Mouse (Mus musculus): Measurements from ENCODE around the gene Synrg. TPM values are rescaled to one million over a fixed set of nuclear protein-coding genes. Genes with fewer than 3 reads are reported as not detected.
A peak's percentile ranks its signal among the peaks of the same experiment; 100 is the strongest.

The Synrg gene
- polyA plus RNA-seq, 1 experiment from 2014 or later, result 30.9 TPM

- Histone ChIP-seq H3K27ac (no peak overlapping the region), H3K9ac (peak overlapping the region; percentile 47; the same call in 1 of the 2 replicates), H3K9me3 (no peaks in the 10 kb centered on the region), H3K4me2 (peak overlapping the region; percentile 56; the same call in 1 of the 2 replicates), H3K4me3 (no peak overlapping the region), H3K4me1 (replicated peaks) (peaks cover 35% of the 10 kb centered on the region), H3K27me3 (no peaks in the 10 kb centered on the region), H3K36me3 (peaks cover 29% of the 10 kb centered on the region)
- 61% methylated on average over 8 of the region's 8 CpGs for whole genome bisulfite sequencing
- ATAC-seq (ENCODE audit: low FRiP score), result no peak
Measured at GRCm38 (mm10) chr11:83967436-83968204, 3.4 kb downstream of the Synrg start.

- H3K4me2 ChIP-seq, result no peak overlapping the region
- H3K4me3 ChIP-seq, result no peak overlapping the region
- no peak for ATAC-seq (ENCODE audit: low FRiP score)
- peaks cover 35% of the 10 kb centered on the region for H3K4me1 ChIP-seq (replicated peaks)
- H3K27me3 ChIP-seq, result no peaks in the 10 kb centered on the region
- H3K9me3 ChIP-seq, result no peaks in the 10 kb centered on the region
- 85% methylated on average over 6 of the region's 6 CpGs for WGBS
- no peak overlapping the region for H3K27ac ChIP-seq
- H3K9ac ChIP-seq, result no peak overlapping the region
- peaks cover 33% of the 10 kb centered on the region for H3K36me3 ChIP-seq
Measured at GRCm38 (mm10) chr11:83968205-83968575, 4.0 kb downstream of the Synrg start.

GRCm38 (mm10) chr11:83969040-83969439 is 4.8 kb downstream of the Synrg start:
- H3K4me2 ChIP-seq, result no peak overlapping the region
- 92% methylated on average over 3 of the region's 3 CpGs for WGBS
- no peak for ATAC-seq (ENCODE audit: low FRiP score)
- no peaks in the 10 kb centered on the region for H3K9me3 ChIP-seq
- H3K27ac ChIP-seq, result no peak overlapping the region
- no peaks in the 10 kb centered on the region for H3K27me3 ChIP-seq
- H3K4me1 ChIP-seq (replicated peaks), result peaks cover 31% of the 10 kb centered on the region
- no peak overlapping the region for H3K4me3 ChIP-seq
- peaks cover 36% of the 10 kb centered on the region for H3K36me3 ChIP-seq
- no peak overlapping the region for H3K9ac ChIP-seq

- no peaks in the 10 kb centered on the region for H3K9me3 ChIP-seq
- no peak overlapping the region for H3K4me3 ChIP-seq
- no peak overlapping the region for H3K9ac ChIP-seq
- peaks cover 85% of the 10 kb centered on the region for H3K36me3 ChIP-seq
- WGBS, result 32% methylated on average over 7 of the region's 7 CpGs
- ATAC-seq (ENCODE audit: low FRiP score), result no peak
- no peak overlapping the region for H3K4me2 ChIP-seq
- no peak overlapping the region for H3K27ac ChIP-seq
- no peaks in the 10 kb centered on the region for H3K27me3 ChIP-seq
- 0 out of 2 replicates have a peak, but pooled peaks cover 3% of the 10 kb centered on the region for H3K4me1 ChIP-seq (replicated peaks)
Measured at GRCm38 (mm10) chr11:83974561-83975346, 10.5 kb downstream of the Synrg start.

- H3K27ac ChIP-seq, result no peak overlapping the region; the same call in 1 of the 2 replicates
- WGBS, result 89% methylated on average over 1 of the region's 1 CpGs
- 0 out of 2 replicates have a peak, but pooled peaks cover 3% of the 10 kb centered on the region for H3K4me1 ChIP-seq (replicated peaks)
- H3K9ac ChIP-seq, result no peak overlapping the region
- ATAC-seq (ENCODE audit: low FRiP score), result no peak
- H3K36me3 ChIP-seq, result peaks cover 87% of the 10 kb centered on the region
- H3K4me2 ChIP-seq, result no peak overlapping the region
- H3K27me3 ChIP-seq, result no peaks in the 10 kb centered on the region
- no peak overlapping the region for H3K4me3 ChIP-seq
- no peaks in the 10 kb centered on the region for H3K9me3 ChIP-seq
Measured at GRCm38 (mm10) chr11:83975488-83975887, 11.3 kb downstream of the Synrg start.

- no peak for ATAC-seq (ENCODE audit: low FRiP score)
- no peaks in the 10 kb centered on the region for H3K27me3 ChIP-seq
- H3K4me3 ChIP-seq, result no peak overlapping the region
- WGBS, result 90% methylated on average over 13 of the region's 13 CpGs
- 0 out of 2 replicates have a peak, but pooled peaks cover 3% of the 10 kb centered on the region for H3K4me1 ChIP-seq (replicated peaks)
- no peaks in the 10 kb centered on the region for H3K9me3 ChIP-seq
- H3K9ac ChIP-seq, result no peak overlapping the region
- H3K4me2 ChIP-seq, result no peak overlapping the region
- H3K27ac ChIP-seq, result no peak overlapping the region
- H3K36me3 ChIP-seq, result peaks cover 87% of the 10 kb centered on the region
Measured at GRCm38 (mm10) chr11:83976236-83976977, 12.2 kb downstream of the Synrg start.

- Histone ChIP-seq H3K36me3 (peaks cover 86% of the 10 kb centered on the region), H3K4me3 (no peak overlapping the region), H3K27ac (no peak overlapping the region), H3K27me3 (no peaks in the 10 kb centered on the region), H3K4me2 (no peak overlapping the region), H3K9ac (no peak overlapping the region), H3K9me3 (no peaks in the 10 kb centered on the region), H3K4me1 (replicated peaks) (0 out of 2 replicates have a peak, but pooled peaks cover 3% of the 10 kb centered on the region)
- WGBS, result 93% methylated on average over 2 of the region's 2 CpGs
- no peak for ATAC-seq (ENCODE audit: low FRiP score)
Measured at GRCm38 (mm10) chr11:83977810-83978209, 13.6 kb downstream of the Synrg start.

GRCm38 (mm10) chr11:83979992-83980391 is 15.8 kb downstream of the Synrg start:
- Histone ChIP-seq H3K27me3 (no peaks in the 10 kb centered on the region), H3K9ac (no peak overlapping the region), H3K36me3 (peaks cover 87% of the 10 kb centered on the region), H3K9me3 (no peaks in the 10 kb centered on the region), H3K4me1 (replicated peaks) (no peaks in the 10 kb centered on the region), H3K4me3 (no peak overlapping the region), H3K4me2 (no peak overlapping the region), H3K27ac (no peak overlapping the region)
- no peak for ATAC-seq (ENCODE audit: low FRiP score)
- 95% methylated on average over 6 of the region's 6 CpGs for WGBS

GRCm38 (mm10) chr11:83981338-83981737 is 17.1 kb downstream of the Synrg start:
- 67% methylated on average over 10 of the region's 10 CpGs for WGBS
- Histone ChIP-seq H3K36me3 (peaks cover 90% of the 10 kb centered on the region), H3K4me1 (replicated peaks) (no peaks in the 10 kb centered on the region), H3K9ac (no peak overlapping the region), H3K4me3 (no peak overlapping the region), H3K27me3 (no peaks in the 10 kb centered on the region), H3K9me3 (no peaks in the 10 kb centered on the region), H3K27ac (no peak overlapping the region), H3K4me2 (no peak overlapping the region)
- no peak for ATAC-seq (ENCODE audit: low FRiP score)

- Histone ChIP-seq H3K4me2 (no peak overlapping the region), H3K9me3 (no peaks in the 10 kb centered on the region), H3K9ac (no peak overlapping the region), H3K27ac (no peak overlapping the region), H3K4me1 (replicated peaks) (no peaks in the 10 kb centered on the region), H3K27me3 (no peaks in the 10 kb centered on the region), H3K4me3 (no peak overlapping the region), H3K36me3 (peaks cover 95% of the 10 kb centered on the region)
- WGBS, result 75% methylated on average over 4 of the region's 4 CpGs
- no peak for ATAC-seq (ENCODE audit: low FRiP score)
Measured at GRCm38 (mm10) chr11:83991701-83992100, 27.5 kb downstream of the Synrg start.

GRCm38 (mm10) chr11:83993428-83993827 is 29.2 kb downstream of the Synrg start:
- no peak for ATAC-seq (ENCODE audit: low FRiP score)
- no peaks in the 10 kb centered on the region for H3K4me1 ChIP-seq (replicated peaks)
- 86% methylated on average over 2 of the region's 2 CpGs for WGBS
- no peaks in the 10 kb centered on the region for H3K9me3 ChIP-seq
- peaks cover 95% of the 10 kb centered on the region for H3K36me3 ChIP-seq
- H3K9ac ChIP-seq, result no peak overlapping the region
- no peak overlapping the region for H3K4me2 ChIP-seq
- no peak overlapping the region for H3K4me3 ChIP-seq
- no peaks in the 10 kb centered on the region for H3K27me3 ChIP-seq
- H3K27ac ChIP-seq, result no peak overlapping the region

- H3K4me1 ChIP-seq (replicated peaks), result no peaks in the 10 kb centered on the region
- no peak overlapping the region for H3K4me2 ChIP-seq
- 89% methylated on average over 3 of the region's 3 CpGs for WGBS
- H3K9me3 ChIP-seq, result no peaks in the 10 kb centered on the region
- H3K27ac ChIP-seq, result no peak overlapping the region
- no peak for ATAC-seq (ENCODE audit: low FRiP score)
- H3K36me3 ChIP-seq, result peaks cover 97% of the 10 kb centered on the region
- H3K4me3 ChIP-seq, result no peak overlapping the region
- H3K9ac ChIP-seq, result no peak overlapping the region
- H3K27me3 ChIP-seq, result no peaks in the 10 kb centered on the region
Measured at GRCm38 (mm10) chr11:83994481-83994880, 30.3 kb downstream of the Synrg start.

Data from hindbrain, embryonic 13.5 days (tissue).